Mouse (Mus musculus) bone marrow, adult 2 months (tissue): ENCODE data around the gene Man1a. TPM values are rescaled to one million over a fixed set of nuclear protein-coding genes. Genes with fewer than 3 reads are reported as not detected.

Source experiments
- H3K27ac ChIP-seq: fragments of 200-500 bp; 2 replicates; pipeline ENCODE4 v1.5.1; 2012; ENCODE audit warnings: low read depth, mild to moderate bottlenecking, control low read depth, inconsistent platforms, low read length; ENCODE audit not compliant: control insufficient read depth, poor library complexity, insufficient read depth
- H3K4me1 ChIP-seq: fragments of 200-500 bp; 2 replicates; pipeline ENCODE4 v1.6.1; 2011; ENCODE audit warnings: low read length; ENCODE audit not compliant: control insufficient read depth, insufficient read depth
- H3K4me3 ChIP-seq: fragments of 200-500 bp; replicated peaks from 2 replicates; pipeline ENCODE3; 2011; ENCODE audit warnings: mild to moderate bottlenecking, low read depth, low read length, control low read depth; ENCODE audit not compliant: control insufficient read depth
- CTCF ChIP-seq: fragments of 200-500 bp; IDR thresholded peaks from 2 replicates; pipeline ENCODE4 v1.5.1; 2011; ENCODE audit warnings: low read length, control low read depth; ENCODE audit not compliant: control insufficient read depth, insufficient read depth
- POLR2A ChIP-seq: fragments of 200-500 bp; IDR thresholded peaks from 2 replicates; pipeline ENCODE4 v1.6.1; 2011; ENCODE audit warnings: low read depth, mild to moderate bottlenecking, control low read depth, low read length, borderline replicate concordance; ENCODE audit not compliant: control insufficient read depth
- WGBS: fragments of 180-500 bp; shearing (Covaris S2); methylation state at CpG from one replicate; pipeline ENCODE4 v1.1.7; 2018; 5-methylcytosine and 5-hydroxymethylcytosine counted together
- polyA plus RNA-seq: library from polyadenylated mRNA; stranded (reverse); fragments of >200 nt; gene quantifications from 2 replicates; pipeline ENCODE4 v1.2.4, GENCODE M21; 2011; ENCODE audit warnings: low replicate concordance; ENCODE audit not compliant: missing spikeins, insufficient read depth, insufficient read length

The Man1a gene
- polyA plus RNA-seq, 1 experiment, result 14.8 TPM

GRCm38 (mm10) chr10:53936078-53936477, 140.3 kb downstream of the Man1a start:
- WGBS, result 93% methylated on average over 3 of the region's 3 CpGs
- Histone ChIP-seq H3K4me1 (no peaks in the 10 kb centered on the region), H3K27ac (no peak overlapping the region), H3K4me3 (no peak overlapping the region)
- TF ChIP-seq POLR2A (no peak), CTCF (no peak)

- Histone ChIP-seq H3K27ac (no peak overlapping the region), H3K4me3 (no peak overlapping the region), H3K4me1 (peaks cover 2% of the 10 kb centered on the region; the same call in 1 of the 2 replicates)
- no peak for TF ChIP-seq CTCF
- no peak for TF ChIP-seq POLR2A
- WGBS, result 85% methylated on average over 4 of the region's 4 CpGs
These were observed 146.5 kb downstream of the Man1a start for GRCm38 (mm10) chr10:53929722-53930500.

- Histone ChIP-seq H3K4me1 (peaks cover 2% of the 10 kb centered on the region; the same call in 1 of the 2 replicates), H3K4me3 (no peak overlapping the region), H3K27ac (no peak overlapping the region)
- TF ChIP-seq POLR2A (no peak), CTCF (no peak)
- 32% methylated on average over 5 of the region's 5 CpGs for WGBS
These were observed 148.5 kb downstream of the Man1a start for GRCm38 (mm10) chr10:53927904-53928303.

- peaks cover 2% of the 10 kb centered on the region; the same call in 1 of the 2 replicates for H3K4me1 ChIP-seq
- no peak overlapping the region for H3K4me3 ChIP-seq
- TF ChIP-seq CTCF (no peak), POLR2A (no peak)
- H3K27ac ChIP-seq, result no peak overlapping the region
- WGBS, result 68% methylated on average over 6 of the region's 6 CpGs
These were observed 151.0 kb downstream of the Man1a start for GRCm38 (mm10) chr10:53925456-53925855.

GRCm38 (mm10) chr10:53922236-53922635, 154.2 kb downstream of the Man1a start:
- WGBS, result 83% methylated on average over 3 of the region's 3 CpGs
- TF ChIP-seq CTCF (no peak), POLR2A (no peak)

GRCm38 (mm10) chr10:53917517-53917916, 158.9 kb downstream of the Man1a start:
- no peak for TF ChIP-seq CTCF
- 74% methylated on average over 3 of the region's 3 CpGs for WGBS
- Histone ChIP-seq H3K4me1 (no peaks in the 10 kb centered on the region; the same call in 1 of the 2 replicates), H3K27ac (no peak overlapping the region), H3K4me3 (no peak overlapping the region)

More at GRCm38 (mm10) chr10:53922236-53922635, 154.2 kb downstream of the Man1a start:
- no peak overlapping the region for H3K4me3 ChIP-seq
- H3K27ac ChIP-seq, result no peak overlapping the region
- no peaks in the 10 kb centered on the region for H3K4me1 ChIP-seq

GRCm38 (mm10) chr10:53915719-53916118, 160.7 kb downstream of the Man1a start:
- no peaks in the 10 kb centered on the region; the same call in 1 of the 2 replicates for H3K4me1 ChIP-seq
- TF ChIP-seq CTCF, result no peak
- no peak for TF ChIP-seq POLR2A
- H3K4me3 ChIP-seq, result no peak overlapping the region
- H3K27ac ChIP-seq, result no peak overlapping the region
- 83% methylated on average over 6 of the region's 6 CpGs for WGBS

GRCm38 (mm10) chr10:53914974-53915609, 161.3 kb downstream of the Man1a start:
- 89% methylated on average over 8 of the region's 8 CpGs for WGBS
- Histone ChIP-seq H3K27ac (no peak overlapping the region), H3K4me3 (no peak overlapping the region), H3K4me1 (no peaks in the 10 kb centered on the region; the same call in 1 of the 2 replicates)
- TF ChIP-seq POLR2A (no peak), CTCF (no peak)

- no peak overlapping the region for H3K27ac ChIP-seq
- TF ChIP-seq POLR2A (no peak), CTCF (no peak)
- no peaks in the 10 kb centered on the region; the same call in 1 of the 2 replicates for H3K4me1 ChIP-seq
- H3K4me3 ChIP-seq, result no peak overlapping the region
- 18% methylated on average over 4 of the region's 4 CpGs for WGBS
These were observed 162.7 kb downstream of the Man1a start for GRCm38 (mm10) chr10:53913546-53914312.
